Mouse (Mus musculus) stomach, embryonic 15.5 days (tissue): ENCODE results near the gene Lyrm7. TPM values are rescaled to one million over a fixed set of nuclear protein-coding genes. Genes with fewer than 3 reads are reported as not detected.
"Not testable (repeated sequence)": the region's sequence is repeated elsewhere in the genome, so short reads cannot be mapped to it uniquely, and the experiment has no call there.

Source experiments
- ATAC-seq: fragments of 200-750 bp; cut with Nextera tagmentation; 2 replicates; pipeline ENCODE4 v1.8.0; 2017; ENCODE audit warnings: low read depth, moderate number of reproducible peaks, moderate TSS enrichment; ENCODE audit not compliant: insufficient read depth, low FRiP score
- H3K27ac ChIP-seq: fragments of 300-500 bp; sonication (generic); 2 replicates; pipeline ENCODE4 v1.5.1; 2015; ENCODE audit warnings: mild to moderate bottlenecking, inconsistent platforms
- H3K27me3 ChIP-seq: fragments of 300-500 bp; sonication (generic); replicated peaks from 2 replicates; pipeline ENCODE4 v1.6.1; 2015; ENCODE audit warnings: inconsistent platforms
- H3K36me3 ChIP-seq: fragments of 300-500 bp; sonication (generic); 2 replicates; pipeline ENCODE4 v1.6.1; 2015; ENCODE audit warnings: inconsistent platforms
- H3K4me1 ChIP-seq: fragments of 300-500 bp; sonication (generic); 2 replicates; pipeline ENCODE4 v1.6.1; 2015; ENCODE audit warnings: inconsistent platforms
- H3K4me2 ChIP-seq: fragments of 300-500 bp; sonication (generic); 2 replicates; pipeline ENCODE4 v1.6.1; 2015; ENCODE audit warnings: mild to moderate bottlenecking, inconsistent platforms
- H3K4me3 ChIP-seq: fragments of 300-500 bp; sonication (generic); replicated peaks from 2 replicates; pipeline ENCODE4 v1.5.1; 2015; ENCODE audit warnings: inconsistent platforms
- H3K9ac ChIP-seq: fragments of 300-500 bp; sonication (generic); 2 replicates; pipeline ENCODE4 v1.6.1; 2015; ENCODE audit warnings: inconsistent platforms
- H3K9me3 ChIP-seq: fragments of 300-500 bp; sonication (generic); 2 replicates; pipeline ENCODE4 v1.6.1; 2016; ENCODE audit warnings: inconsistent platforms
- WGBS: fragments of 180-500 bp; shearing (Covaris S2); methylation state at CpG from one replicate; pipeline ENCODE4 v1.1.7; 2015; 5-methylcytosine and 5-hydroxymethylcytosine counted together
- polyA plus RNA-seq: library from polyadenylated mRNA; unstranded; fragments of >200 nt; fragmentation: Nextera tagmentation; extraction: Ambion mirVana; gene quantifications from 2 replicates; pipeline ENCODE4 v1.2.1, GENCODE M21; 2015

Gene Lyrm7
- polyA plus RNA-seq, 1 experiment from 2014 or later = 7.5 TPM

DNA sequence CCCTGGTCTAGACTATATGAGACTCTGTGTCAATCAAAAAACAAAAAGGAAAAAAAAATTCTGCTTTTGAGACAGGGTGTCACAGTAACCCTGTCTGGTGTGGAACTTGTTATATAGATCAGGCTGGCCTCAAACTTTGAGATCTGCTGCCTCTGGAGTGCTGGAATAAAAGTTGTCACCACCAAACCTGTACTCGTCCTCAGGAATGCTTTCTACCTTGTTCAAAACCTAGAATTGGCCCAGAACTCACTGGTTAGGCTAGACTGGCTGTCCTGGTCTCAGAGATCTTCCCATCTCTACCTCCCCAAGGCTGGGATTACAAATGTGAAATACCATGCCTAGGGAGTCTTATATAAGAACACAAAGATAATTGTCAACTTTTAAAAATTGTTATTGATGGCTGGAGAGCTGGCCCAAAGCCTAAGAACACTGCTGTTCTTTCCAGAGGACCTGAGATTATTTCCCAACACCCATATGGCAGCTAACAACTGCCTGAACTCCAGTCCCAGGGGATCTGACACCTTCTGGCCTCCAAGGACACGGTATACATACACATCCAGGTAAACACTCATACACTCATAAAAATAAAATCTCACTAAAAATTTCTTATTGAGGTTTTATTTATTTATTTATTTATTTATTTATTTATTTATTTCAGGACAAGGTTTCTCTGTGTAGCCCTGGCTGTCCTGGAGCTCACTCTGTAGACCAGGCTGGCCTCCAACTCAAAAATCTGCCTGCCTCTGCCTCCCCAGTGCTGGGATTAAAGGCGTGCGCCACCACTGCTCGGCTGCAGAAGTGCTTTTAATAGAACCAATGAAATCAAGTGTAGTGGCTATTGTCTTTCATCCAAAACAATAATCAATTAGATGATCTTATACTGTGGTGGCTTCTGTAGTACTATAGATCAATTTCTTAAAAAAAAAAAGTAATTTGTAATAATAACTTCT, 1.0 kb upstream of the Lyrm7 start:
- Histone ChIP-seq H3K4me3 (no peak overlapping the region), H3K4me1 (peaks cover 4% of the 10 kb centered on the region; the same call in 1 of the 2 replicates), H3K9me3 (no peaks in the 10 kb centered on the region), H3K4me2 (peak overlapping the region; percentile 49; the same call in 1 of the 2 replicates), H3K36me3 (no peaks in the 10 kb centered on the region), H3K27me3 (no peaks in the 10 kb centered on the region), H3K9ac (no peak overlapping the region), H3K27ac (peak overlapping the region; percentile 89; the same call in 1 of the 2 replicates)
- no peak for ATAC-seq
- 89% methylated on average over 5 of the region's 5 CpGs for WGBS

- H3K27ac ChIP-seq = peak overlapping the region; percentile 54; the same call in 1 of the 2 replicates
- 23% methylated on average over 11 of the region's 11 CpGs for WGBS
Measured at GRCm38 (mm10) chr11:54859322-54860165, 1.2 kb downstream of the Lyrm7 start.

GRCm38 (mm10) chr11:54858880-54859279, 1.8 kb downstream of the Lyrm7 start:
- not testable (repeated sequence) for H3K9me3 ChIP-seq, H3K36me3 ChIP-seq, H3K27ac ChIP-seq, ATAC-seq, H3K4me3 ChIP-seq, H3K4me1 ChIP-seq, H3K4me2 ChIP-seq, H3K27me3 ChIP-seq, H3K9ac ChIP-seq
- WGBS = 95% methylated on average over 11 of the region's 12 CpGs

More at GRCm38 (mm10) chr11:54859322-54860165, 1.2 kb downstream of the Lyrm7 start:
- Histone ChIP-seq H3K4me2 (peak overlapping the region; percentile 75), H3K4me1 (peaks cover 4% of the 10 kb centered on the region; the same call in 1 of the 2 replicates), H3K36me3 (no peaks in the 10 kb centered on the region), H3K9me3 (no peaks in the 10 kb centered on the region), H3K9ac (peak overlapping the region; percentile 58; the same call in 1 of the 2 replicates), H3K4me3 (peak overlapping the region; percentile 79), H3K27me3 (no peaks in the 10 kb centered on the region)
- ATAC-seq = no peak

DNA sequence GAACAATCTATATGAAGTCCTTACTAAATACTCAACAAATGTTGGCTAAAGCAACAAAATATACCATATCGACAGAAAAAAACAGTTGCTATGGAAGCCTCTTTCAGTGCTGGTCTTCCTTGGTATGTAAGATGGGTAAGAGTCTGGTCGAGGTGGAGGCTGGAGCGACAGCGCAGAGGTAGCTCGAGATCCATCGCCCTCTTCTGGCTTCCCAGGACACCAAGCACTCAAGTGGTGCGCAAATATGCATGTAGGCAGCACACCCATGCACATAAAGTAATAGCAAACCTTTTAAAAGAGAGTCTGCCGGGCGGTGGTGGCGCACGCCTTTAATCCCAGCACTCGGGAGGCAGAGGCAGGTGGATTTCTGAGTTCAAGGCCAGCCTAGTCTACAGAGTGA, 9.1 kb downstream of the Lyrm7 start:
- Histone ChIP-seq H3K4me2 (no peak overlapping the region), H3K27ac (no peak overlapping the region), H3K27me3 (no peaks in the 10 kb centered on the region), H3K9me3 (no peaks in the 10 kb centered on the region), H3K9ac (no peak overlapping the region), H3K4me1 (no peaks in the 10 kb centered on the region), H3K4me3 (no peak overlapping the region), H3K36me3 (no peaks in the 10 kb centered on the region)
- 90% methylated on average over 12 of the region's 12 CpGs for WGBS
- ATAC-seq = no peak

DNA sequence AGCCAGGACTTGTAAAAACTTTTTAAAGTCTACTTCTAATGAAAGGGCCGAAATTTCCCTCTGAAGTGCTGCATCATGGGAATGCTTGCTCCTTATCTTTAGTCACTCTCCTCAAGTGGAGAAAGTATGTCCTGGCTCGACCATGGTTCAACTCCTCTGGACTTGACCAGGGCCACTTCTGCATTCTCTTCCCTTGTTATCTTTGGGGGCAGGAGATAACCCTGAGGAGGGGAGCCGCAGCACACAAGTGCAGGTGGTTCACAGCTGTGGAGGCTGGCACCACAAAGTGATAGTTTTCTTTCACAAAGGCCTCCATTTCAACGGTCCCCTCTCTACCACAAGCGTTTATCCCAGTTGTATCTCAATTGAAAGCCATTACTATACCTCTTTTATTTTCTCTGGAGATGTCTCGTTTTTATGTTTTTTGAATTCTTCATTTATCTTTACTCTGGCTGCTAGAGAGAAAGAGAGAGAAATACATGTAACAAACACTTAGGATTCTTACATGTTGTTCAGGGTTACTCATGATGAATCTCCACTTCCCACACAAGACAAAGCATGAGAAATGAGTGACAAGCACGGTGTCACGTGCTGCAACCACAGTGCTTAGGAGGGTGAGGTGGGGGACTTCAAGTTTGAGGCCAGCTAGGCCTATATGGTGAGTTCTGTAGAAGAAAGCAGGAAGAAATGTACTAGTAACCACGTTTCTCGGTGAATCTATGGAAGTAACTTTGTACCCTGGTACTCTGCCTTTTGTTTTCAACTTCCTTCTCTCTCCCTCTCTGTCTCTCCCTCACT, 10.6 kb downstream of the Lyrm7 start:
- no peak overlapping the region for H3K9ac ChIP-seq
- no peak for ATAC-seq
- H3K4me2 ChIP-seq = no peak overlapping the region
- H3K36me3 ChIP-seq = no peaks in the 10 kb centered on the region
- no peak overlapping the region for H3K27ac ChIP-seq
- H3K27me3 ChIP-seq = no peaks in the 10 kb centered on the region
- peaks cover 5% of the 10 kb centered on the region; the same call in 1 of the 2 replicates for H3K4me1 ChIP-seq
- 67% methylated on average over 10 of the region's 10 CpGs for WGBS
- H3K4me3 ChIP-seq = no peak overlapping the region
- no peaks in the 10 kb centered on the region for H3K9me3 ChIP-seq

GRCm38 (mm10) chr11:54845470-54846442, 15.0 kb downstream of the Lyrm7 start:
- no peak overlapping the region for H3K4me2 ChIP-seq
- H3K27me3 ChIP-seq = no peaks in the 10 kb centered on the region
- 41% methylated on average over 8 of the region's 8 CpGs for WGBS
- H3K36me3 ChIP-seq = no peaks in the 10 kb centered on the region
- H3K4me3 ChIP-seq = no peak overlapping the region
- H3K4me1 ChIP-seq = peaks cover 5% of the 10 kb centered on the region; the same call in 1 of the 2 replicates
- H3K27ac ChIP-seq = no peak overlapping the region
- no peak overlapping the region for H3K9ac ChIP-seq
- no peaks in the 10 kb centered on the region for H3K9me3 ChIP-seq
- no peak for ATAC-seq

DNA sequence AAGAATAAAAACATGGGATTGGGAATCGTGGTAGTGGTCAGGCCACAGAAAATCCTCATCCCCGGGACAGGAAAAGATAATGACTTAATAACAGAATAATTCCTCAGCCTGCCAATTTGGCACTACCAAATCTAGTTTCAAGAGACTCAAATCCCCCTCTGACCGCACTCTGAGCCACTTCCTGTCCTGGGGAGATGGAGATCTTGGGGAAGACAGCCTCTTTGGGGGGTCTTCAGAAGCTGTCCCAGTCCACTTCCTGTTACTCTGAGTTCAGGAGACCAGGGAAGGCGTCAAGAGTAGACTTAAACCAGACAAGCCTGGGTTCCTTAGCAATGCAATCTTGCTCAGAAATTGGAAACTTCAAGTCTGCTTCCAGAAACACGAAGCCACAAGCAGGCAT, 15.8 kb downstream of the Lyrm7 start:
- H3K4me1 ChIP-seq = peaks cover 5% of the 10 kb centered on the region; the same call in 1 of the 2 replicates
- WGBS = 71% methylated on average over 5 of the region's 5 CpGs
- H3K27me3 ChIP-seq = no peaks in the 10 kb centered on the region
- ATAC-seq = no peak
- no peak overlapping the region for H3K4me2 ChIP-seq
- H3K36me3 ChIP-seq = no peaks in the 10 kb centered on the region
- H3K9me3 ChIP-seq = no peaks in the 10 kb centered on the region
- no peak overlapping the region for H3K9ac ChIP-seq
- no peak overlapping the region for H3K27ac ChIP-seq
- H3K4me3 ChIP-seq = no peak overlapping the region

- H3K4me2 ChIP-seq = no peak overlapping the region
- no peaks in the 10 kb centered on the region for H3K27me3 ChIP-seq
- 63% methylated on average over 9 of the region's 9 CpGs for WGBS
- no peaks in the 10 kb centered on the region for H3K9me3 ChIP-seq
- H3K4me3 ChIP-seq = no peak overlapping the region
- ATAC-seq = no peak
- no peak overlapping the region for H3K9ac ChIP-seq
- H3K36me3 ChIP-seq = no peaks in the 10 kb centered on the region
- peaks cover 5% of the 10 kb centered on the region; the same call in 1 of the 2 replicates for H3K4me1 ChIP-seq
- no peak overlapping the region for H3K27ac ChIP-seq
Measured at GRCm38 (mm10) chr11:54844424-54844823, 16.3 kb downstream of the Lyrm7 start.

GRCm38 (mm10) chr11:54840891-54841290, 19.8 kb downstream of the Lyrm7 start:
- H3K4me3 ChIP-seq = no peak overlapping the region
- H3K36me3 ChIP-seq = no peaks in the 10 kb centered on the region
- no peak overlapping the region for H3K4me2 ChIP-seq
- no peak overlapping the region for H3K9ac ChIP-seq
- no peak overlapping the region for H3K27ac ChIP-seq
- ATAC-seq = no peak
- H3K27me3 ChIP-seq = no peaks in the 10 kb centered on the region
- no peaks in the 10 kb centered on the region; the same call in 1 of the 2 replicates for H3K4me1 ChIP-seq
- 81% methylated on average over 11 of the region's 11 CpGs for WGBS
- no peaks in the 10 kb centered on the region for H3K9me3 ChIP-seq

DNA sequence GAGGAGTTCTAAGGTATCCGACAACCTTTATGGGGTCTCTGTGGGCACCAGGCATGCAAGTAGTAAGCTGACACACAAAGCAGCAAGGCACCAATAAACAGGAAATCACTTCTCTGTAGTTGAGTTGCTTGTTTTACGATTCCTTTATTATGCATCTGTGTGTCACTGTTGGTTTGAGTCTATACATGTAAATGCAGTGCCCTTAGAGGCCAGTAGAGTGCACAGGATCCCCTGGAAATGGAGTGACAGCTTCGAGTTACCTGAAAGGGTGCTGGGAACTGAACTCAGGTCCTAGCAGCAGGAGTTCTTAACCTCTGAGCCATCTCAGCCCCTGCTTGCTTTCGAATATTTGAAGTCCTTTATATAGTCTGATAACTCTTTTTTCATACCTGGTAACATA, 21.0 kb downstream of the Lyrm7 start:
- H3K9ac ChIP-seq = no peak overlapping the region
- no peaks in the 10 kb centered on the region for H3K27me3 ChIP-seq
- no peaks in the 10 kb centered on the region for H3K4me1 ChIP-seq
- WGBS = 92% methylated on average over 4 of the region's 4 CpGs
- H3K36me3 ChIP-seq = no peaks in the 10 kb centered on the region
- no peak overlapping the region for H3K27ac ChIP-seq
- no peak overlapping the region for H3K4me3 ChIP-seq
- ATAC-seq = no peak
- no peaks in the 10 kb centered on the region for H3K9me3 ChIP-seq
- H3K4me2 ChIP-seq = no peak overlapping the region
